Mouse (Mus musculus): ENCODE measurements around the gene 1700029I15Rik. TPM values are rescaled to one million over a fixed set of nuclear protein-coding genes. Genes with fewer than 3 reads are reported as not detected.

1700029I15Rik gene
- polyA plus RNA-seq, 1 experiment from 2014 or later: 6.8 TPM

DNA sequence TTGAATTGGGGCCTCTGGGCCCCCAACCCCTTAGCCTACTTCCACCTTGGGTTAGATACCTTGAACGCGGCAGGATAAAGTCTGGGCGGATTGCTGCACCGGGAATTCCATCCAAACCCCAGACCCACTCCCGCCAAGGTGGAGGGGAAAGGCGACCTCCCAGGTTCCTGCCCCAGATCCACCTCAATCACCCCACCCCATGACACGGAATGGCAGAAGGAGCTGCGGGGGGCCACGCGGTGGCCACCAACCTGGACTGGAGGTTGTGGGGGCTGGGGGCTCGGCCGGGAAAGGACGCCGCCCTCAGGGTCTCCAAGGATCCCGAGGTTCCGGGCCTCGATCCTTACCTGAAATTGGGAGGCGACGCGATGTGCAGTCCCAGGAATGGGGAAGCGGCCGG is 18.3 kb downstream of the 1700029I15Rik start:
- Histone ChIP-seq H3K9me3 (no peaks in the 10 kb centered on the region), H3K27me3 (no peaks in the 10 kb centered on the region), H3K4me2 (replicated peaks) (peak overlapping the region; percentile 80), H3K36me3 (peaks cover 7% of the 10 kb centered on the region; the same call in 1 of the 2 replicates), H3K9ac (replicated peaks) (peak overlapping the region; percentile 81), H3K4me1 (peaks cover 31% of the 10 kb centered on the region), H3K27ac (replicated peaks) (peak overlapping the region; percentile 59), H3K4me3 (peak overlapping the region; percentile 66)
- ATAC-seq (replicated peaks): no peak
- WGBS: 1% methylated on average over 22 of the region's 22 CpGs

DNA sequence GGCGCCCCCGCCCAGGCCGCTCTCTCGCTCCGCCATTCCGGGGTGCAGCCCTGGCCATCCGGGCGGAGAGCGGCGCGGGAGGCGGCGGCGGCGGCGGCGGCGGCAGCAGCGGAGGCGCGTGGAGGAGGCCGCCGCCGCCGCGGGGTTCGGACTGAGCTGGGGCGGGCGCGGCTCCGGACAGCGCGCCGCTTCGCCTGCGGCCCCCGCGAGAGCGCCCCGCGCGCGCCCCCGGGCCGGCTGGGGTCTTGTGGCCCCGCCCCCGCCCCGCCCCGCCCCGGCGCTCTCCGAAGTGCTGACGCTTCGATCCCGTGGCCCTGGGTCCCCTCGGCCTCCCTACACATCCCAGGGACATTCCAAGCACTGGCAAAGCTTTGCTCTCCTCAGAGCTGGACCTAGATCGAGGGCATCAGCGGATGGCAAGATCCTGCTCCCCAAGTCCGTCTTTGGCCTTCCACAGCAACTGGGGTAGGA is 18.8 kb downstream of the 1700029I15Rik start, which contains the start of gene Mapk8ip1:
Gene Mapk8ip1, minus strand, starts transcription at position 173 of the 471 bp plus-strand sequence.
- peak; percentile 67 for ATAC-seq (replicated peaks)
- Histone ChIP-seq H3K27ac (replicated peaks) (peak within 1 kb of the TSS; percentile 59), H3K4me1 (peaks cover 31% of the 10 kb centered on the region), H3K4me3 (peak within 1 kb of the TSS; percentile 66), H3K27me3 (no peaks in the 10 kb centered on the region), H3K4me2 (replicated peaks) (peak within 1 kb of the TSS; percentile 80), H3K9me3 (no peaks in the 10 kb centered on the region), H3K36me3 (peaks cover 11% of the 10 kb centered on the region; the same call in 1 of the 2 replicates), H3K9ac (replicated peaks) (peak within 1 kb of the TSS; percentile 81)
- 2% methylated on average over 32 of the region's 59 CpGs for WGBS

- H3K27me3 ChIP-seq: no peaks in the 10 kb centered on the region
- peaks cover 25% of the 10 kb centered on the region for H3K4me1 ChIP-seq
- H3K36me3 ChIP-seq: peaks cover 23% of the 10 kb centered on the region; the same call in 1 of the 2 replicates
- no peak overlapping the region for H3K9ac ChIP-seq (replicated peaks)
- WGBS: 70% methylated on average over 4 of the region's 4 CpGs
- no peak overlapping the region for H3K4me3 ChIP-seq
- no peak overlapping the region for H3K4me2 ChIP-seq (replicated peaks)
- ATAC-seq (replicated peaks): no peak
- no peaks in the 10 kb centered on the region for H3K9me3 ChIP-seq
- H3K27ac ChIP-seq (replicated peaks): peak overlapping the region; percentile 31; the same call in 1 of the 2 replicates
Measured at GRCm38 (mm10) chr2:92402591-92403326, 20.4 kb downstream of the 1700029I15Rik start.

DNA sequence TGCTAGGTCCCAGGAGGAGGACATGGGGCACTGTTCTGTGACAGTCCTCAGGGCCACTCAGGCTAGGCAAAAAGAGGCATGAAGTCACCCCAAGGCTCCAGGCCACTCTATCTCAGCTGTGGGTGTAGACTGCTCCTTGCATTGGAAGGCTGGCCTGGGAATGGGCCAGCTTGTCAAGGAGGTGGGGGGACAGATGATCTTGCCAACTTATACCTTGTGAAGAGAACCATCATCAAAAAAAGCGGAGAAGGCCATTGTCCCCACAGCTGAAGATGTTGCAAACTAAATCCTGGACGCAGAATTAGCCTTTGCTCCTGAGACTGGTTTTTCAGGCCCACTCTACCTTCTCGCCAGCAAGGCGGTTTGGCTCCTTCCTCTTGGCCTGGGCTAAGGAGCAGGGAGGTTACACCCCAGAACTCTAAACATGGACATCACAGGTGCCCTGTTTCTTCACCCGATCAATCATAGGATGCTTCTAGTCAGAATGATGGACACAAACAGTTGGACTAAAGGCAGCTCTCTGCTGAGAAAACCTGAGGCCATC is 21.5 kb downstream of the 1700029I15Rik start:
- 95% methylated on average over 5 of the region's 5 CpGs for WGBS
- Histone ChIP-seq H3K27ac (replicated peaks) (no peak overlapping the region), H3K36me3 (peaks cover 32% of the 10 kb centered on the region), H3K4me2 (replicated peaks) (no peak overlapping the region), H3K9me3 (no peaks in the 10 kb centered on the region), H3K4me3 (no peak overlapping the region), H3K27me3 (no peaks in the 10 kb centered on the region), H3K4me1 (peaks cover 18% of the 10 kb centered on the region), H3K9ac (replicated peaks) (no peak overlapping the region)
- no peak for ATAC-seq (replicated peaks)

DNA sequence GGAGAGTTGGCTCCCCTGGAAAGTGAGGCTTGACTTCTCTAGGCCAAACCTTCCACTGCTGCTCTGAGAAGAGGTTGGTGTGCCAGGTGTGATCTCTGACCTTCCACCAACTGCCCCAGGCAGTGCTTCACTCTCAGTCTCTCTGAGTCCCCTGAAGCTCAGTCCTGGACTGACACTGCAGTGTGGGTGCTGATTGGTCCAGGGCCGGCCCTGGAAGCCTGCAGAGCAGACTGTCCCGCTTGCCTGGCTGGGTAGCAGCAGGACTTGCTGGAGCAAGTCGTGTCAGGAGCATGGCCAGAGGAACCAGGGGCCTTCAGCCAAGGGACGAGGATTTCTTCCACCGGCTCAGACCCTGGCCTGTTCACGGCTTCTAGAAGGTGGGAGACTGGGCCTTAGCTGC is 22.4 kb downstream of the 1700029I15Rik start:
- Histone ChIP-seq H3K27me3 (no peaks in the 10 kb centered on the region), H3K9ac (replicated peaks) (no peak overlapping the region), H3K4me3 (no peak overlapping the region), H3K9me3 (no peaks in the 10 kb centered on the region), H3K4me1 (peaks cover 9% of the 10 kb centered on the region), H3K36me3 (peaks cover 41% of the 10 kb centered on the region), H3K4me2 (replicated peaks) (no peak overlapping the region), H3K27ac (replicated peaks) (no peak overlapping the region)
- ATAC-seq (replicated peaks): no peak
- 86% methylated on average over 6 of the region's 6 CpGs for WGBS

DNA sequence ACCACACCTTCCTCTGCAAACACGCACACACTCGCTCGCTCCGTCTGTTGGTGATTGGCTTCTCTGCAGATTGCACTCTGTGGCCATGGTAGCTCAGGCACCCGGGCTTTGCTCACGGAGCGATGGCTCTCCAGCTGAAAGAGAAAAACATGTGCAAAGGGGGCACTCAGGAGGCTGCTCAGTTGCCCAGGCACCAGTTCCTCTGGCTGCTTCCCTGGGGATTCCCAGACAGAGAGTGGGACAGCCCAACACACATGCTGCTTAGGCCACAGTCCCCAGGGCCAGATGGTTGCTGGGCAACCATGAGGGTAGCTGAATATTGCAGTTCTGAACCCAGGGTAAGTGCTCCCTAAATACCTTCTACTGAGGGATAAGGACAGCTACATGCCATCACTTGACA is 23.3 kb downstream of the 1700029I15Rik start:
- Histone ChIP-seq H3K27ac (replicated peaks) (no peak overlapping the region), H3K4me1 (peaks cover 4% of the 10 kb centered on the region; the same call in 1 of the 2 replicates), H3K27me3 (no peaks in the 10 kb centered on the region), H3K4me3 (no peak overlapping the region), H3K4me2 (replicated peaks) (no peak overlapping the region), H3K9ac (replicated peaks) (no peak overlapping the region), H3K36me3 (peaks cover 51% of the 10 kb centered on the region), H3K9me3 (no peaks in the 10 kb centered on the region)
- ATAC-seq (replicated peaks): no peak
- WGBS: 93% methylated on average over 7 of the region's 7 CpGs

GRCm38 (mm10) chr2:92408309-92409045 is 26.1 kb downstream of the 1700029I15Rik start:
- no peak overlapping the region for H3K27ac ChIP-seq (replicated peaks)
- no peak overlapping the region for H3K4me2 ChIP-seq (replicated peaks)
- no peaks in the 10 kb centered on the region for H3K9me3 ChIP-seq
- WGBS: 93% methylated on average over 18 of the region's 18 CpGs
- no peak for ATAC-seq (replicated peaks)
- H3K36me3 ChIP-seq: peaks cover 79% of the 10 kb centered on the region
- H3K4me3 ChIP-seq: no peak overlapping the region
- no peaks in the 10 kb centered on the region for H3K4me1 ChIP-seq
- no peaks in the 10 kb centered on the region for H3K27me3 ChIP-seq
- no peak overlapping the region for H3K9ac ChIP-seq (replicated peaks)

- Histone ChIP-seq H3K27me3 (no peaks in the 10 kb centered on the region), H3K27ac (replicated peaks) (no peak overlapping the region), H3K4me3 (no peak overlapping the region), H3K9ac (replicated peaks) (no peak overlapping the region), H3K4me2 (replicated peaks) (no peak overlapping the region), H3K9me3 (no peaks in the 10 kb centered on the region), H3K36me3 (peaks cover 94% of the 10 kb centered on the region), H3K4me1 (no peaks in the 10 kb centered on the region)
- no peak for ATAC-seq (replicated peaks)
- WGBS: 92% methylated on average over 10 of the region's 10 CpGs
Measured at GRCm38 (mm10) chr2:92411705-92412104, 29.4 kb downstream of the 1700029I15Rik start.

DNA sequence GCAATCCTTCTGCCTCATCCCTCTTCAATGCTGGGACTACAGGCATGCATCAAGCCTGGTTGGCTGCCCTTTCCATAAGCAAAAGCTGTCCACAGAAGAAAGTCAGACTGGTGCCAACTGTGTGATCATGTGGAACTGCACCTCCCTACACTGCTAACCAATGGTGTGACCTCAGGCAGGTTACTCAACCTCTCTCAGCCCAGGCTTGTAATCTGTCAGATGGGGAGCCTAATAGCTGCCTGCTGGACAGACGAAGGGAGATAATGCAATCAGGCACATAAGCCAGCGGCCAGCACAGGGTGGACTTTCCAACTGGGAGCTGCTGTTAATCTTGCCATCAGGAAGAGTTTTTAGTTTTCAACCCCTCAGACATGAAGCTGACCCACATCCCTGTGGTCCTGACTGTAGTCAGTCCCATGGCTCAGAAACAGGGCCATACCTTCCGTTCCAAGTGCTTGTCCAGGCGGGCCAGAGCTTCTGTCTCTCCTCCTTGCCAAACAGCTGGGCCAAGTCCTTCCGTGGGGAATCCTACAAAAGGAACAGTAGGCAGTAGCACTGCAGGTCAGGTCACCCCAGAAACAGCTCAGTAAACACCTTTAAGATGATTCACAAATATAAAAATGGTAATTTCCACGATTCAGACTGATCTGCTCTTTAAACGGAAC is 39.5 kb downstream of the 1700029I15Rik start:
- Histone ChIP-seq H3K27ac (replicated peaks) (no peak overlapping the region), H3K4me2 (replicated peaks) (no peak overlapping the region), H3K9ac (replicated peaks) (no peak overlapping the region), H3K4me3 (no peak overlapping the region), H3K4me1 (peaks cover 36% of the 10 kb centered on the region), H3K9me3 (no peaks in the 10 kb centered on the region), H3K36me3 (peaks cover 58% of the 10 kb centered on the region), H3K27me3 (no peaks in the 10 kb centered on the region)
- ATAC-seq (replicated peaks): no peak
- whole genome bisulfite sequencing: 96% methylated on average over 7 of the region's 7 CpGs

DNA sequence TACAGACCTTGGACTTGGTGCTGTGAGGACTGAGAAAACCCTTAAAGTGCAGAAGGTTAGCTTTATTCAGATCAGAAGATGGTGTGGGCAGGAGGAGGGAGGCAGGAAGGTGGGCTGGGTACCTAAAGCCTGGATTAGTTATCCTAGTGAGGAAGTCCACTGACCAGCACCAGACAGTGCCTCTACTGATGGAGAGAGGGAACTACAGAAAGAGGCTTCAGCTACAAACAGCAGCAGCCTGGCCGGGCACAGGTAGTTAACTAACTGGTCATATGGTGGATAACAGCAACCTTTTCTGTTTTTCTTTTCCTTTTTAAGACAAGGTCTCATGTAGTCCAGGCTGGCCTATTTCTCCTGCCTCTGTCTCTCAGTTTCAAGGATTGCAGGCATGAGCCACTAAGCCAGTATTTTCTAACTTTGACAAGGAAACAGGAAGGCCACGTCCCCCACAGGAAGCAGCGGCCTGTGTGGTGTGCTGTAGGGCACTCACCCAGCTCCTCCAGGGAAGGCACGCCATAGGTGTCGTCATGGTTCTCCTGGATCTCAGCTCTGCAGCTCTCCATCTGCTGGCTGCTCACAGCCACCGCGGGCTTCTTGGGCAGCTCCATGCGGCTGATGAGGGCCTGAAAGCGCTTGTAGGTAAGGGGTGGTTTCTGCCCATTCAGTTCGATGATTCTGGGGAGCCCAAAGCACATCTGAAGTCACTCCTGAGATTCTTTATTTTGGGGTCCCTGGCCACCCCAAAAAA is 40.2 kb downstream of the 1700029I15Rik start:
- Histone ChIP-seq H3K9me3 (no peaks in the 10 kb centered on the region), H3K36me3 (peaks cover 52% of the 10 kb centered on the region), H3K27ac (replicated peaks) (no peak overlapping the region), H3K4me1 (peaks cover 43% of the 10 kb centered on the region), H3K4me3 (no peak overlapping the region), H3K4me2 (replicated peaks) (no peak overlapping the region), H3K9ac (replicated peaks) (no peak overlapping the region), H3K27me3 (no peaks in the 10 kb centered on the region)
- WGBS: 76% methylated on average over 10 of the region's 10 CpGs
- ATAC-seq (replicated peaks): no peak

DNA sequence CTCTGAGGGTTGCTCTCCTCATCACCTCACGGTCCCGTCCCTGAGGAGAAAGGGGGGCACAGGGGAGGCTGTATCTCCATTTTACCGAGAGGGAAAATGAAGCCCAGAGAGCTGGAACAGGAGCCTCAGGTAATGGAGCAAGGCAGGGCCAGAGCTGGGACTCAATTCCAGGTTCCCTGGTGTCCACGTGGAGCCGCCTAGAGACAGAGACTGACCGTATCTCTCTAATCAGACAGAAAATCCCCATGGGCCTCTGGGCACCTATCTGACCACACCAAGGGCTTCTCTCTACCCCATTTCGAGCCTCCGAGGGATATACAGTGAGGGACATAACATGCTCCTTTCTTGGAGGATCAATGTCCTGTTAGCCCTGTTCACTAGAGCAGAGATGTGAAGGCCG is 40.8 kb downstream of the 1700029I15Rik start:
- Histone ChIP-seq H3K4me2 (replicated peaks) (no peak overlapping the region), H3K9me3 (no peaks in the 10 kb centered on the region), H3K27ac (replicated peaks) (peak overlapping the region; percentile 81; the same call in 1 of the 2 replicates), H3K36me3 (peaks cover 48% of the 10 kb centered on the region), H3K9ac (replicated peaks) (no peak overlapping the region), H3K4me3 (no peak overlapping the region), H3K4me1 (peaks cover 49% of the 10 kb centered on the region), H3K27me3 (no peaks in the 10 kb centered on the region)
- WGBS: 89% methylated on average over 9 of the region's 9 CpGs
- ATAC-seq (replicated peaks): no peak
